Mouse (Mus musculus) forebrain, embryonic 12.5 days (tissue): Measurements from ENCODE around the gene Rab37. TPM values are rescaled to one million over a fixed set of nuclear protein-coding genes. Genes with fewer than 3 reads are reported as not detected.

Source experiments
- ATAC-seq: fragments of 200-750 bp; cut with Nextera tagmentation; 2 replicates; pipeline ENCODE4 v1.8.0; 2017; ENCODE audit warnings: moderate TSS enrichment; ENCODE audit not compliant: low FRiP score
- H3K27ac ChIP-seq: fragments of 300-500 bp; sonication (generic); 2 replicates; pipeline ENCODE4 v1.5.1; 2016; ENCODE audit warnings: mild to moderate bottlenecking
- H3K27me3 ChIP-seq: fragments of 300-500 bp; sonication (generic); 2 replicates; pipeline ENCODE4 v1.6.1; 2016; ENCODE audit warnings: mild to moderate bottlenecking
- H3K36me3 ChIP-seq: fragments of 300-500 bp; sonication (generic); replicated peaks from 2 replicates; pipeline ENCODE4 v1.6.1; 2016; ENCODE audit warnings: mild to moderate bottlenecking
- H3K4me1 ChIP-seq: fragments of 300-500 bp; sonication (generic); 2 replicates; pipeline ENCODE4 v1.6.1; 2016
- H3K4me2 ChIP-seq: fragments of 300-500 bp; sonication (generic); 2 replicates; pipeline ENCODE4 v1.6.1; 2016; ENCODE audit warnings: mild to moderate bottlenecking, moderate library complexity
- H3K4me3 ChIP-seq: fragments of 300-500 bp; sonication (generic); replicated peaks from 2 replicates; pipeline ENCODE4 v1.5.1; 2016; ENCODE audit warnings: mild to moderate bottlenecking
- H3K9ac ChIP-seq: fragments of 300-500 bp; sonication (generic); 2 replicates; pipeline ENCODE4 v1.6.1; 2016; ENCODE audit warnings: mild to moderate bottlenecking
- H3K9me3 ChIP-seq: fragments of 300-500 bp; sonication (generic); 2 replicates; pipeline ENCODE4 v1.6.1; 2016
- WGBS: fragments of 180-500 bp; shearing (Covaris S2); methylation state at CpG from one replicate; pipeline ENCODE4 v1.1.7; 2016; 5-methylcytosine and 5-hydroxymethylcytosine counted together
- polyA plus RNA-seq: library from polyadenylated mRNA; unstranded; fragments of >200 nt; fragmentation: Nextera tagmentation; extraction: Ambion mirVana; gene quantifications from 2 replicates; pipeline ENCODE4 v1.2.1, GENCODE M21; 2016

Rab37 gene
- polyA plus RNA-seq, 1 experiment from 2014 or later, result 0.80 TPM

GRCm38 (mm10) chr11:115108176-115108575 is 16.9 kb downstream of the Rab37 start:
- Histone ChIP-seq H3K27me3 (0 out of 2 replicates have a peak, but pooled peaks cover 5% of the 10 kb centered on the region), H3K9ac (no peak overlapping the region), H3K4me2 (no peak overlapping the region), H3K4me3 (no peak overlapping the region), H3K4me1 (peaks cover 12% of the 10 kb centered on the region), H3K27ac (no peak overlapping the region), H3K9me3 (no peaks in the 10 kb centered on the region), H3K36me3 (no peaks in the 10 kb centered on the region)
- ATAC-seq, result no peak
- WGBS, result 87% methylated on average over 8 of the region's 8 CpGs

- Histone ChIP-seq H3K9ac (no peak overlapping the region), H3K4me3 (no peak overlapping the region), H3K9me3 (no peaks in the 10 kb centered on the region), H3K4me2 (no peak overlapping the region), H3K4me1 (peaks cover 12% of the 10 kb centered on the region), H3K27ac (no peak overlapping the region), H3K27me3 (0 out of 2 replicates have a peak, but pooled peaks cover 5% of the 10 kb centered on the region), H3K36me3 (no peaks in the 10 kb centered on the region)
- 89% methylated on average over 4 of the region's 5 CpGs for WGBS
- no peak for ATAC-seq
These were observed 19.0 kb downstream of the Rab37 start for GRCm38 (mm10) chr11:115110271-115110670.

DNA sequence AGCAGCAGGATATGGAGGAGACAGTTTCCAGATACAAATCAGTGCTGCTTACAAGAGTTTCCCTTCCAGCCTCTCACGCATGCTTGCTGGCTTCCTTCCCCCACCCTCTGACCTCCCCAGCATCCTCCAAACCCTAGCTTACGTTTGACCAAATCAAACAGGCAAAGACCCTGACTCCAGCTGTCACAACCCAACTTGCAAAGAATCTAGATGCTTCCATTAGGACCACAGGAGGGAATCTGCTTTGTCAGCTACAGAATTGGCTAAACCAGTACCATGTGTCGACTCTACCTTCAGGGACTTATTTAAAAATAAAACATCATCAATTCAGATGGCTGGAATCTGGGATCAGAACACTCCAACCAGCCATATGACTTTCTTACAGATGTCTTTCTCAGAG is 21.0 kb downstream of the Rab37 start:
- no peaks in the 10 kb centered on the region for H3K9me3 ChIP-seq
- H3K4me3 ChIP-seq, result no peak overlapping the region
- WGBS, result 70% methylated on average over 3 of the region's 3 CpGs
- H3K27ac ChIP-seq, result no peak overlapping the region
- ATAC-seq, result no peak
- no peaks in the 10 kb centered on the region for H3K36me3 ChIP-seq
- 0 out of 2 replicates have a peak, but pooled peaks cover 5% of the 10 kb centered on the region for H3K27me3 ChIP-seq
- no peak overlapping the region for H3K4me2 ChIP-seq
- H3K4me1 ChIP-seq, result peaks cover 8% of the 10 kb centered on the region
- H3K9ac ChIP-seq, result no peak overlapping the region

DNA sequence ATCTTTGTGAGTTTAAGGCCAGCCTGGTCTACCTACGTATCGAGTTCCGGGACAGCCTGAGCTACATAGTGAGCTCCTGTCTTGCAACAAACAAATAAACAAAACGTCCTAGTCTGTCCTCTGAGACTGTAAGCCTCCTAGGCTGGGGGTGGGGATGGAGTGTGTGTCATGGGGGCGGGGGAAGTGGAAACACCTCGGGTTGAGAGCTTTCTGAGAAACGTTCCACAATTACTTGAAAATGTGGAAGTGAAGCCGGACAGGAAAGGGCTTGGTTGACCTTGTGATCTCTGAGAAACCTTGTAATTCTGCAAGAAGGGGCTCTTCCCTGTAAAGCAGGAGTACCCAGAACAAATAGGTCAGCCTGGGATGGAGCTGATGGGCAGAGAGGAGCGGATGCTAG is 28.2 kb downstream of the Rab37 start:
- Histone ChIP-seq H3K36me3 (no peaks in the 10 kb centered on the region), H3K4me3 (no peak overlapping the region), H3K27ac (no peak overlapping the region), H3K4me1 (no peaks in the 10 kb centered on the region), H3K9ac (no peak overlapping the region), H3K27me3 (no peaks in the 10 kb centered on the region; the same call in 1 of the 2 replicates), H3K4me2 (no peak overlapping the region), H3K9me3 (no peaks in the 10 kb centered on the region)
- 81% methylated on average over 9 of the region's 9 CpGs for WGBS
- ATAC-seq, result no peak

DNA sequence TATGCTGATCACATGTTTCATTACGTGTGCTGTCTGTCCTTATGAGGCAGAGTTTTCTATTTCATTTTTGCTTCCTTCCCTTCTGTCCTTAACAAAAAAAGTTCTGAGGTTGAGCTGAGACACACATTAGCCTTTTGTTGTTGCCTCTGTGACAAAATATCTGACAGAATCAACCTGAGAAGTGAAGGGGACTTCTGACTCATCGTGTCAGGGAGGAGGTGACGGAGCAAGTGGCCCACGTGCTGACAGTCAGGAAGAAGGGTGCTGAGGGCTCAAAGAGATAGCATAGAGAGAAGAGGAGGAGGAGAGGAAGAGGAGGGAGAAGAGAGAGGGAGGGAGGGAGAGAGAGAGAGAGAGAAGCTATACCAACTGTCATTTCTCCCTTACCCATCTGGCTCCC is 37.3 kb downstream of the Rab37 start:
- Histone ChIP-seq H3K4me1 (no peaks in the 10 kb centered on the region), H3K36me3 (no peaks in the 10 kb centered on the region), H3K9me3 (no peaks in the 10 kb centered on the region), H3K4me2 (no peak overlapping the region), H3K27ac (no peak overlapping the region), H3K9ac (no peak overlapping the region), H3K4me3 (no peak overlapping the region), H3K27me3 (peaks cover 4% of the 10 kb centered on the region; the same call in 1 of the 2 replicates)
- ATAC-seq, result no peak
- WGBS, result 84% methylated on average over 4 of the region's 4 CpGs

DNA sequence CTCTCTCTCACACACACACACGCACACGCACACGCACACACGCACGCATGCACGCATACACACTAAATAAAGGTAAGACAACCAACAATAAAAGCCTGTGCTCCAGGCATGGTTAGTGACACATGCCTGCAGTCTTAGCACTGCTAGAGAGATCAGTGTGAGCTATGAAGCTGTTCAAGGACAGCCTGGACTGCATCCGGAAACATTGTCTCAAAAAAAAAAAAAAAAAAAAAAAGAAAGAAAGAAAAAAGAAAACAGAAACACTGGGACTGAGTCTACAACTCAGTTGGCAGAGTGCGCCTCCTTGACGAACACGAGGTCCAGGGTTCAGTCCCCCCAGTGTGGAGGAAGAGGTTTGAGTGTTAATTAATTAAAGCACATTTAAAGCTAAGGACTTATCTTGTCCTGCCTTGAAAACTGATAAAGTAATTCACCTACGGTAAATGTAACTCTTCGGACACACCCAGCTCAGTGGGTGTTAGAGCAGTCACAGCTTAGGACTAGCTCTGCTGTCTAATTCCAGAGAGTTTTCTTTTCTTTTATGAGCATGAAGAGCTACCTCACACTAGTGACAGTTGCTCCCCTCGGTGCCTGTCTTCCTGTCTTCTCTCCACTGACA is 38.4 kb downstream of the Rab37 start:
- Histone ChIP-seq H3K4me3 (no peak overlapping the region), H3K9me3 (no peaks in the 10 kb centered on the region), H3K4me2 (no peak overlapping the region), H3K4me1 (no peaks in the 10 kb centered on the region), H3K27me3 (peaks cover 4% of the 10 kb centered on the region; the same call in 1 of the 2 replicates), H3K27ac (no peak overlapping the region), H3K36me3 (no peaks in the 10 kb centered on the region), H3K9ac (no peak overlapping the region)
- ATAC-seq, result no peak
- 83% methylated on average over 13 of the region's 13 CpGs for WGBS

DNA sequence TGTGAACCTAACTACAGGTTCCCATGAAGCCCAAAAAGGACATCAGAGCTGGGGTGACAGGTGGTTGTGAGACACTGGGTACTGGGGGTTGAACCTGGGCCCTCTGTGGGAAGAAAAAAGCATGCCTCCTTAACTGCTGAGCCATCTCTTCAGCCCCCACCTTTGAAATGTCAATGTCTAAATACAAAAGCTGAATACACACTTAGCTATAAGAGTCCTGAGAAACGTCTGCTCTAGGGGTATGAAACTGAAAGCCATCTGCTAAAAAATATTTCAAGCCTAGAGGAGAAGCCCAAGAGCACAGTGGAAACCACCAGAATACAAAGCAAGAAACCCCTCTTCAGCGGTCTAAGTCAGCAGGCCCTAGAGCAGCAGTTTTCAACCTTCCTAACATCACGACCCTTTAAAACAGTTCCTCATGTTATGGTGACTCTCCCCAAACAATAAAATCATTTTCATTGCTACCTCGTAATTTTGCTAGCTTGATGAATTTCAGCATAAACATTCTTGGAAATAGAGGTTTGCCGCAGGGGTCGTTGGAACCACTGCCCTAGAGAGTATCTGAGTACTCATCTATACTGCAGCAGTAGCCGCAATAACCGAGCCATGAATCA is 40.6 kb downstream of the Rab37 start:
- Histone ChIP-seq H3K4me3 (no peak overlapping the region), H3K9me3 (no peaks in the 10 kb centered on the region), H3K4me1 (no peaks in the 10 kb centered on the region), H3K36me3 (no peaks in the 10 kb centered on the region), H3K4me2 (no peak overlapping the region), H3K27ac (no peak overlapping the region), H3K27me3 (no peaks in the 10 kb centered on the region), H3K9ac (no peak overlapping the region)
- WGBS, result 90% methylated on average over 8 of the region's 8 CpGs
- no peak for ATAC-seq

DNA sequence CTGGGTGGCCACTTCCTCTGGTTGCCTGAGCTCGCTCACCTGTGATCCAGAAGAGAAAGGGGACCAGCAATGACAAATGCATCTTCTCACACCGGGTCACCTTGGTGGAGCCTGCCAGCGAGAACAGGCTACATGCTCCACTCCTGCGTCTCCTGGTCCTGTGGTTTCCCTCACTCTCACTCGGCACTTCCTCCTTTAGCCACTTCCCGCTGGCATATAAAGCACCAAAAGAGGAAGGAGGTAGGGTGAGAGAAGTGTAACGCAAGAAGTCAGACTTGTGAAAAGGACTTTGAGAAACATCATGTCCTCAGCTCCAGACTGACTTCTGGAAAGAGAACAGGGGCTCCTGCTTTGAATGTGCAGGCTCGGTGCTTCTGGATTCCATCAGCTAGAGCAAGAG is 42.6 kb downstream of the Rab37 start, which contains the start of gene Cd300lf:
Cd300lf (minus strand) TSS at position 193 of the 400 bp plus-strand sequence.
- Histone ChIP-seq H3K9me3 (no peaks in the 10 kb centered on the region), H3K27ac (no peak within 1 kb of the TSS), H3K4me3 (no peak within 1 kb of the TSS), H3K4me2 (no peak within 1 kb of the TSS), H3K27me3 (no peaks in the 10 kb centered on the region), H3K9ac (no peak within 1 kb of the TSS), H3K4me1 (no peaks in the 10 kb centered on the region), H3K36me3 (no peaks in the 10 kb centered on the region)
- WGBS, result 85% methylated on average over 8 of the region's 8 CpGs
- no peak for ATAC-seq

DNA sequence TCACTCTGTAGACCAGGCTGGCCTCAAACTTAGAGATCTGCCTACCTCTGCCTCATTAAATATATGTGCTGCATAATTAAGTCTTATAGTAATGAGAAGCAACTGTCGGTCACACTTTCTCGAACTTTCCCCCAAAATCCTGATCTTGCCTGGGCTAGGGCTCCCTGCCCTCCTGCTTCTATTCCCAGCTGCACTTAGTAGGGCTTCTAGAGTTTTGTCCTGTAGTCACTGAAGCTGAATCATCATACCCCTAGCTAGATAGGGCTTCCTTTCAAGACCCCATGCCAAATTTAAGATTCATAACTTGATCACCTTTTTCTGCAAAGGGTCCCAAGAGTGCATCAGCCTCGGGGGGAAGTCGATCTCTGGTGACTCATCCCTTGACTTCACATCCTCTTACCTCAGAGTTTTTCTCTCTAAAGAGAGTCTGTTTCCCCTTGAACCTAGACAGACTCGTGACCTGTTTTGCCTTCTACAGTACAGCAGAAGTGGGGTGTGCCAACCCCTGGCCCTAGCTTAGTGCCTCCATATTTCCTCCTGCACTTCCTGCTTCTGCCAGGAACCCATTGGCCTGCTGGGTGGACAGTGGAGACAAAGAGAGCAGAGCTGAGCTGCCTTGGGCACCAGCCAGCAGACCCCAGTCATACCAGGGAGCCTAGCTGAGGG is 47.5 kb downstream of the Rab37 start:
- no peaks in the 10 kb centered on the region for H3K4me1 ChIP-seq
- WGBS, result 89% methylated on average over 5 of the region's 5 CpGs
- no peaks in the 10 kb centered on the region for H3K36me3 ChIP-seq
- no peaks in the 10 kb centered on the region for H3K9me3 ChIP-seq
- H3K27me3 ChIP-seq, result no peaks in the 10 kb centered on the region
- no peak overlapping the region for H3K4me3 ChIP-seq
- ATAC-seq, result no peak
- no peak overlapping the region for H3K4me2 ChIP-seq
- H3K9ac ChIP-seq, result no peak overlapping the region
- H3K27ac ChIP-seq, result no peak overlapping the region

GRCm38 (mm10) chr11:115141970-115142369 is 50.7 kb downstream of the Rab37 start:
- 86% methylated on average over 2 of the region's 2 CpGs for WGBS
- no peak for ATAC-seq

DNA sequence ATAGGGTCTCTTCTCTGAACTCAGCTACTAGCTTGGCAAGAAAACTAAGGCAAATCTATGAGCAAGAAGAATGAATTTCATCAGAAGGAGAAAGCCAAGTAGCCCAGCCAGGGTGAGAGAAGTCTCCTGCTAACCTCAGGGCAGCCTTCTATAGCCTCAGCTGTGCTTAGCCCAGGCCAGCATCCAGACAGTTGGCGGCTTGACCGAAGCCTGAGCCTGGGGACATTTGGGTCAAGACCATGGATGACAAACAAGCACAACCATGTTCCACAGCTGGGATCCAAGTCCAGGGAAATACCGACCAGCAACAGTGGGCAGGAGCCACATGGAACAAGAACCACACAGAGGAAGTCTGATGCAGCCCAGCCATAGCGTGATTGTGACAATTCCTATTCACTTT is 56.6 kb downstream of the Rab37 start:
- peaks cover 13% of the 10 kb centered on the region for H3K4me1 ChIP-seq
- no peaks in the 10 kb centered on the region for H3K36me3 ChIP-seq
- H3K4me3 ChIP-seq, result no peak overlapping the region
- no peak for ATAC-seq
- H3K27ac ChIP-seq, result no peak overlapping the region
- no peak overlapping the region for H3K4me2 ChIP-seq
- 85% methylated on average over 4 of the region's 4 CpGs for WGBS
- H3K27me3 ChIP-seq, result peaks cover 8% of the 10 kb centered on the region; the same call in 1 of the 2 replicates
- H3K9me3 ChIP-seq, result no peaks in the 10 kb centered on the region
- H3K9ac ChIP-seq, result no peak overlapping the region

More at GRCm38 (mm10) chr11:115141970-115142369, 50.7 kb downstream of the Rab37 start:
- Histone ChIP-seq H3K9me3 (no peaks in the 10 kb centered on the region), H3K4me2 (no peak overlapping the region), H3K27me3 (no peaks in the 10 kb centered on the region), H3K4me1 (no peaks in the 10 kb centered on the region), H3K9ac (no peak overlapping the region), H3K4me3 (no peak overlapping the region), H3K27ac (no peak overlapping the region), H3K36me3 (no peaks in the 10 kb centered on the region)

- no peak for ATAC-seq
- Histone ChIP-seq H3K9me3 (no peaks in the 10 kb centered on the region), H3K4me3 (no peak overlapping the region), H3K27ac (no peak overlapping the region), H3K9ac (no peak overlapping the region), H3K4me2 (no peak overlapping the region), H3K36me3 (no peaks in the 10 kb centered on the region), H3K27me3 (peaks cover 38% of the 10 kb centered on the region), H3K4me1 (peaks cover 23% of the 10 kb centered on the region)
- WGBS, result 78% methylated on average over 6 of the region's 6 CpGs
These were observed 59.6 kb downstream of the Rab37 start for GRCm38 (mm10) chr11:115150741-115151254.
